Mouse (Mus musculus): ENCODE measurements around the gene Insr.
"Not testable (repeated sequence)": the region's sequence is repeated elsewhere in the genome, so short reads cannot be mapped to it uniquely, and the experiment has no call there.

The Insr gene

DNA sequence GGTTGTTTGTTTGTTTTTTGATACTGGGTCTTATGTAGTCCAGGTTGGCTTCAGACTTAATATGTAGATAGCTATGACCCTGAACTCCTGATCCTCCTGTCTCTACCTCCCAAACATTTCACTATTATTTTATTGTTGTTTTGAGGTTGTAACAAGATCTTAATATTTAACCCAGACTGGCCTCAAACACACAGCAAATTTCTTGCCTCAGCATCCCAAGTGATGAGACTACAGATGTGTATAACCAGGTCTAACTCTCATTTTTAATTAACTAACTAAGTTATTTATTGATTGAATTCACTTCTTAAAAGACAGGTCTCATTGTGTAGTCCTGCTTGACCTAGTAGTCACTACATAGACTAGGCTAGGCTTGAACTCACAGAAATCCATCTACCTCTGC, 88.4 kb downstream of the Insr start:
- DNase-seq (ENCODE audit: low spot score in 2 of 2), result no peak

DNA sequence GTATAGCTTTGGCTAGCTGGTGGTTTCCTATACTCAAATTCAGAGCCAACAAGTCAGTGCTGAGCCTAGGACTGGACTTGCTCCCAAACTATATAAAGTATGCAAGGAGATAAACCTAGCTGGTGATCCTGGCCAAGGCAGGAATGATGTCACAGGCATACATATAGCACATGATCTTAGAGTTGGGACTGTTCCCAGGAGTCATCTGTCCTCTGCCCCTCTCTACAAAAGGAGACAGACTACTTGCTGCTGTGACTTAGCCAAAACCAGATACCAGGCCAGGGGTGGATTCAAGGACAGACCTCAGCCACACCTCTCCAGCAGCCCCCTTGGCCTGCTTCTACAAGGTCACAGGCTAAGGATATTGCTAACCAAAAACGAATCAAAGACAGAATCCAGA, 92.0 kb downstream of the Insr start:
- no peak for DNase-seq (ENCODE audit: low spot score in 2 of 2)

DNA sequence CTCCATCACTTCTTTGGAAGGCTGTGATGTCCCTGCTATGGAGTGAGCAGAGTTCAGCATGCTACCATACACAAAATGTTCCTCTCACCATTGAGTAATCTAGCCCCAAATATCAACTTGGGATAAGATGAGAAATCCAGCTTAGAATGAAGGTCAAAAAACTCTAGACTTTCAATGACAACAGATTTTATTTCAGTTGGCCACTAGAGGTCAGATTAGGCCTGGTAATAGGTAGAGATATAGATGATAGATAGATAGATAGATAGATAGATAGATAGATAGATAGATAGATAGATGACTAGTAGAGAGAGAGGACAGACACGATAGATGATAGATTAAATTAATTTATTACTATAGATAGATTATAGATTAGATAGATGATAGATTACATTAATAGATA, 99.5 kb downstream of the Insr start:
- no peak for DNase-seq (ENCODE audit: low spot score in 2 of 2)

DNA sequence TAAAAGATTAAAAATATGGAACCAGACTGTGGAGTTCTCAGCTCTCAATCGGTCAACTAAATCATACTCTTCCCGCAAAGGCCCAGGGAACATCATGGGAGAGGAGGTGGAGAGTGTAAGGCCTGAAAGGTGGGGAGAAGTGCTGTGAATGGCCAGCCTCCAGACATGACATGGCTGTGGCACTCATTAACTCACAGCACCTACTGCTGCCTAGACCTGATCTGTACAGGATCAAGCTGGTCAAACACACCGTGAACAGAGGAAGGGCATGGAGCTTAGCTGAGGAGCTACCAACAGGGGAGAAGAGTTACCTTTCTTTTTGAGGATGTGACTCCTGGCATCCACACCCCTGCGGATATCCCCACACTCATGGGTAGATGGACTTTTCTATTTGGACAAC, 102.0 kb downstream of the Insr start:
- DNase-seq (ENCODE audit: low spot score in 2 of 2), result no peak

DNA sequence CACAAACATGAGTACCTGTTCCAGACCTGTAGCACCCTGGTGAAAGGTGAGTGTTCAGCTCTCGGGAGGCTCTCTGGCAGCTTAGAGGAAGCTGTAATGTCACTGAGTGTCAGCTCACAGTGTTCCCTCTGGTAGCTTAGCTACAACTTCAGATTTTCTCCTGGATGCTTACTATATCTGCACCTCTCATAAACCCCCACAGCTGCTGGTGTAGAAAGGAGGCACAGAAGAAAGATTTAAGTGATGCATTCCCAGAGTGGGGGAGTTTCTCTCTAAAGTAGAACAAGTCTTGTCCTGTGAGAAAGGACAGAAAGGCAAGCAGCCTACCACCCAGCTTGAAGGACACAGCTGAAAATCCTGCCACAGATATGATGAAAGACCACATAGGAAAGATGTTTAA, 107.2 kb downstream of the Insr start:
- DNase-seq (ENCODE audit: low spot score in 2 of 2), result no peak

DNA sequence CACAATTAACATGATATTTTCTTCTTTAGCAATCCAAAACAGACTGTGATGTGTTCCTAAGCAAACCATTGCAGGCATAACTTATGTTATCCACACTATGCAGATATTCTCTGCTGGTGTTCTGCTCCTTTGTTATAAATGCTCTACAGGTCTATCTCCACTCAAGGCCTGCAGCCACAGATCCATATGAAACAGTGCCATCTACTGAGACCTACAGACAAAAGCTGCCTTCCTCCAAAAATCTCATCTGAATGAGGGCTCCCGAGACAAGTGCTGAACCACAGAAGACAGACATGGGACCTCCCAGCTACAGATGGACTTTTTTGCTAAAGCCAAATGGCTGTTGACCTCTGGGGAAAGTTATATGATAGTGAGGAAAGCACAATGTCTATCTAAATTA, 132.9 kb downstream of the Insr start:
- DNase-seq (ENCODE audit: low spot score in 2 of 2), result no peak

DNA sequence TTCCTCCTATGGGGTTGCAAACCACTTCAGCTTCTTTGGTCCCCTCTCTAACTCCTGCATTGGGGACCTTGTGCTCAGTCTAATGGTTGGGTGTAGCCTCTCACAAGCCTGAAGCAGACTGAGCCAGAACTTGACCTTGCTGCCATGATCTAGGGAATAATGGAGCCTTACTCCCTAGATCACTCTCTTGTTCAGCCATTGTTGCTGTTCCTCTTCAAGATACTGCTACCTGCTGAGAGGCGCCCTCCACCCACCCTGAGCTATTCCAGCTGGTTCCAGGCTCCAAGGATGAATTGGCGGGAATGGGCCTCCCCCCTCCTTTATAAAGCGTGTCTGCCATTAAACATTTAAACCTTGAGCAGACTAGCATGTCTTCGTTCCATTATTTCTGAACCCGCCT, 179.0 kb downstream of the Insr start:
- not testable (repeated sequence) for DNase-seq (ENCODE audit: low spot score in 2 of 2)
